Mouse (Mus musculus) cerebellum, postnatal 36 days (tissue): ENCODE measurements at regions not wholly inside any gene's neighbourhood (a gene's known extent, or its start where the extent isn't known, plus 50 kb on each side); places are given as distances from the start of the nearest gene placed in this dataset.
A peak's percentile ranks its signal among the peaks of the same experiment; 100 is the strongest.

Experiments used
- DNase-seq, 2 experiments: peaks; one replicate each; pipeline ENCODE4 v3.0.0; 2021 to 2022; ENCODE audit warnings: mixed read lengths in 2 of 2

DNA sequence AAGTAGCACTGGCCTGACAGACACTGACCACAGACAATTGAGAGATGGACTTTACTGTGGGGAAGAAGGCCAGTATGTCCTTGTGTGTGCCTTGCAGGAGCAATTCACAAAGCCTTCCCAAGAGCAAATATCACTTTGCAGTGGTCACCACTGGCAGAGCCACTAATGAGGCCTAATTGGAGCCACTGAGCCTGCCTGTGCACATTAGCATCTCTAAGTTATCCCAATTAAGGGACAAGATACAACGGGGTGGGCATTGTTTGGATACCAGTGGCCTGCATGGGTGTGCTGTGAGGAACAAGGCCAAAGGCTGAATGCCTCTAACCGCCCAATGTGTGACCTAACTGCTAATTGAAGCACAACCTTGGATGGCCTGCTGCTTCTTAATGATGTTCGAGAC, 433.4 kb upstream of the Ptbp2 start:
- no peak for DNase-seq

DNA sequence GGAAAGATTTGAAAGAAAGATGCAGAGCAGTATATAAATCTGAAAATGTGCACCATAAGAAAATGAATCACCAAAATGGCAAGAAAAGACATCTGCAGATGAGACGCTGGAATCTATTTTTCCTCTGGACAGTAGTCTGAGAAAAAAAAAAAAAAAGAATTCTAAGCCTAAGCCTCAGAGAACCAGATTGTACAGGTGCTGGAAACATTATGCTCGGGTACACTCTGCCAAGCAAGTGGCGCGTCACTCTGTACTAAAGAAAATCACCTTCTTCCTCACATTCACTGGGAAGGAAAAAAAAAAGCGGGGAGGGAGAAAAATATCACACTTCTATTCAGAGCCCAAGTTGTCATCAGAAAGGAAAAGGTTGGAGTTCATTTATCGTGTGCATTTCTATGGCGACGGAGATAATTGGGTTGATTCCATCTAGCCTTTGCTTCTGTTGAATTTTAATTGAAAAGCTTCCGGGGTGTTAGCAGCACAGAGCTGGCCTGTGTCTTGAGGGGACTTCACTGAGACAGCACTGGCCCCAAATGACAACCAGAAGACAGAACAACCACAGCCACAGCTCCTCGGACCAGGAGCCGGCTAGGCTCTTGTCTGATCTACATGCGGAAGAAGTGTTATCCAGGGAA, 430.5 kb upstream of the Ptbp2 start:
- DNase-seq: no peak

DNA sequence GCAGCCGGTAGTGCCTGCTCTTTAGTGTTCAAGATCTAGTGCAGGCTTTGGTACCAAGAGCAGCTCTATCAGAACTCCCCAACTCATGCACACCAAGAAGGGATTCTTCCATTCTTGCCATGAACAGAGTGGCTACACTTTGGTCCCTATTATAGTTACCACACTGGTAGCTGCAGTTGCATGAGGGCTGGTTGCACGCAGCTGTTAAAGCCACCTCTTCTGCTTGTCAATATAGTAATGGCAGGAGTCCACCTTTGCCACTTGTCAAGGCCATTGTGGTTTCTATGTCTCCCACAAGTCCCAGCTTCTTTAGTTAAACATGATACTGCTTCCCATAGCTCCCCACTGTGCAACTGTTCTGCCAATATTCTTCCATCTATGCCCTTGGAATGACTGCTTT, 415.1 kb upstream of the Ptbp2 start:
- no peak for DNase-seq

DNA sequence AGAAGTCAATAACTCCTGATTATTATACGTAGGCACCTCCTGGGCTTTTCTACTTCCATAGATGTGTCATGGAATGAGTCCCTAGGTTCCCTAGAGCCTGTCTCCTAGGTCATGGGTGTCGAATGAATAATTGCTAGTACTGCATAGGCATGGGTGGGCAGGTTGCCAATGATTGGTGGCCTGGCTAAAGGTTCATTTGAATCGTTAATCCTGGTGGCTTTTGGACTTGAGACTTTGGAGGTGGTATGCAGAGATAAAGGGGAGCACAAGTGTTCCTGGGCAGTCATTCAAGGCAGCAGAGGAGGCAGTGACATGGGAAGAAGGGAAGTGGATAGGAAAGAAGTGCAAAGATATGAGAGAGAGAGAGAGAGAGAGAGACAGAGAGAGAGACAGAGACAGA, 410.2 kb upstream of the Ptbp2 start:
- peak in 1 of 2 experiments; percentile 7 for DNase-seq

DNA sequence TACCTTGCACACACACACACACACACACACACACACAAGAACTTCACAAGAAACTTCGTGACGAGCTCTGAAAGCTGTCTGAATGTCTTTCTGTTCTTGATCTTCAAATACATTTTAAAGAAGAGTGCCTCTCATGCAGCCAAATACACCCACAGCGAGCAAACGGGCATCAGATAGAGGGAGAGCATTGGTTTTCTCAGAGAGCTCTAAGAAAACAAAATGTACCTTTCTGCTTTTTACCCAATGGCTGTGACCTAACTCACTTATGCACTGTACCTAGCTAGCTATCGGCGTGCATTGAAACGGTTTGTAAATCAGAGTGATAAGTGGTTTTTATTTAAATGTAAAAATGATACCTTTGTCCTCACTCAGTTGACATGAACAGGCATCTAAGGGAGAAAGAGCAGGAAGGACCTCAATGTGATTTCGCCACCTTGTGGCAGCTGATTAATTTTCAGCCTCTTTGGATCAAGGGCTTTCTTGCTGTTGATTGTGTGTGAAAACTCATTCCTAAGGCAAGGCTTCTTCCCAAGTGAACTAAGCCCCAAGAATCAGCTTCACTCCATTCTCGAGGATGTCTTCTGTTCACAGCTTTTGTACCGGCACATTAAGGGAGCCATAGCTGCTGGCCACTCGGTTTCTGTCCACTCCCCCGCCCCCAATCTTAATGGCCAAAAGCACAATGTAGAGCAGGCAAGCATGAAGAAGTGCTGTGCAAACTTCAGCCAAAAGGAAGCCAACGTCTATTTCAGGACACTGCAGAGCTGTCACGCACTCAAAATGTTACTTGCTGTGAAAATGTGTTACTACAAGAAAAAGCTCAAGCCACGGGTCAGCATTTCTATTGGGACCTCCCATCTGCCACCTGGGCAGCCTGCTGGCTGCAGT, 408.4 kb upstream of the Ptbp2 start:
- DNase-seq: peak; percentile 63 to 77

DNA sequence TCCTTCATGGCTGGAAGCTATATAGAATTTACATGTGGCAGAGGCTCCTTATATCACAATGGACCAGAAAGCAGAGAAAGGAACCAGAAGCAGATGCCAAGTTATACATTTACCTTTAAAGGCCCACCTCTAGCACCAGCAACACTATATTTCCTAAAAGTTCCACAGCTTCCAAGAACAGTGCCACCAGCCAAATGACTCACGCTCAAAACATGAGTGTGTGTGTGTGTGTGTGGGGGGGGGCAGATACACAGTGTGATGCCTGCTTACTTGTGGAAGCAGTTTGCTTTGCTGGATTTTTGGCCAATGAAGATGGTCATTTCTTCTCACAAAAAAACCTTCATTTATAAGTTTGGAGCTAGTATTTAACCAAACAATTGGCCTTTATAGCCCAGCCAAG, 405.3 kb upstream of the Ptbp2 start:
- no peak for DNase-seq

DNA sequence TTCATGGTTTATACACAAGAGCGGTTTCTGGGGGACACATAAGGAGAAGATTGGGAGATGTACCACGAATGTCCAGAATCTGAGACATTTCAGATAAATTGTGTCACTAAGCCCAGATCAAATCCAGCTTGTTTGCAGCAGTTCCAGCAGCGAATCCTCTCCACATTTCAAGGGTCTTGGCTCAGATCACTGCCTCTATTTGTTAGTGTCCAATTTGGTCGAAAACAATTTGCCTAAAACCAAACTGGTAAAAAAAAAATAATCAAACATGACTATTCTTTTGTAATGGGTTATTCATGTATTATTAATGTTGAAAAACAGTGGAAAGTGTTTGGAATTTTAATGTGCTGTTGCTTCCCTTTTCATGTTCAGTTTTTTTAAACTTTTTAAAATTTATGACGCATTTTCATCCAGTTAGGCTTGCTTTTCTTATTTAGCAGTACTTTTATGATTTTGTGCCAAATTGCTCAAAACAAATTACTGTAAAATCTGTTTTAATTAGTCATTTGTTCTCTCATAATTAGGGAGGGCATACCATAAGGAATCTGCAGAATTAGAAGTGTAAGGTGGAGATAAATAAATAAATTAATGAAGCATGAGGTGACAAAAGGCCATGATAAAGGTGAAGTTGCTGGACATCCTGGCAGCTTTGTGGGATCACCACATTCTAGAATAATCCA, 396.8 kb upstream of the Ptbp2 start:
- DNase-seq: no peak

DNA sequence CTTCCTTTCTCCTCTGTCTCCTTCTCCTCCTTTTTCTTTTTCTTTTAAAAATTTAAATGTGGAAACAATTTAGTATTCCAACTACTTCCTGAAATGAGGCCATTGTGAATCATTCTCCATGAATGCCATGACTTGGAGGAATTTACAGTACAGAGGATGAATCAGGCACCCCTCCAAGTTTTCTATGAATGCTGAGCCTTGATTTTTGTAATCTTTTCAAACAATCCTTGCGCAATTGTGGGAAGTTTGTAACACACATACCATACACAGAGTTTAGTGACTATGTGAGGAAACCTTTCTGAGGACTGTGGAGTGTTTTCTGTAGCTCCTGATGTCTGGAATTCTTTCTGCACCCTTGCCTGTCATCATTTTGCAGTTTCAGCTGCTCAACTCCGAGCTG, 391.4 kb upstream of the Ptbp2 start:
- no peak for DNase-seq
